Mouse (Mus musculus): ENCODE measurements around the gene Map2k7. TPM values are rescaled to one million over a fixed set of nuclear protein-coding genes. Genes with fewer than 3 reads are reported as not detected.

The Map2k7 gene
- polyA plus RNA-seq, 1 experiment from 2014 or later, result 30.6 TPM

DNA sequence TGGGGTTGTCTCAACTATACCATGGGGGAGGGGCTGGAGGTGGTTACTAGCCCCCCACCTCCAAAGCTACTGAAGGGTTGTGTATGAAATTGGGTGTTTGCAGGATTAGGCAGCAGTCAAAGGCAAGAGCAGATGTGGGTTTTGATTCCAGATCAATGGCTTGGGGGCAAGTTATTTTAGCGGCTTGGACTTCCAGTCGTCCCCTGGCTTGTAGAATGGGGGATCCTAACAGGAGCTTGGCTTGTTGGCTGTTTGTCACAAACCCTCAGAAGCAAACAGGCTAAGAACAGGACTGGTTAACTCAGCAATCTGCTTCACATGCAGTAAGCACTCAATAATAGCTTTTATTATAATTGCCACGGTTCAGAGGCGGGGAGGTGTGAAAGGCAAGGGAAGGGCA, 18.8 kb downstream of the Map2k7 start:
- H3K9me3 ChIP-seq (ENCODE audit: low read length), result no peaks in the 10 kb centered on the region
- H3K9ac ChIP-seq (replicated peaks; ENCODE audit: low read length), result peak overlapping the region; percentile 89; the same call in 1 of the 2 replicates
- 80% methylated on average over 4 of the region's 4 CpGs for WGBS
- H3K27me3 ChIP-seq (ENCODE audit: insufficient read depth, low read length), result no peaks in the 10 kb centered on the region
- ATAC-seq (ENCODE audit: low FRiP score, low TSS enrichment), result no peak
- H3K36me3 ChIP-seq (ENCODE audit: insufficient read depth, low read length), result peaks cover 53% of the 10 kb centered on the region
- H3K27ac ChIP-seq (ENCODE audit: low read length), result no peak overlapping the region
- peak overlapping the region; percentile 91 for H3K4me2 ChIP-seq (replicated peaks; ENCODE audit: low read depth, low read length)
- peaks cover 34% of the 10 kb centered on the region for H3K4me1 ChIP-seq (ENCODE audit: insufficient read depth, low read length)
- H3K4me3 ChIP-seq (ENCODE audit: low read length), result peak overlapping the region; percentile 86

DNA sequence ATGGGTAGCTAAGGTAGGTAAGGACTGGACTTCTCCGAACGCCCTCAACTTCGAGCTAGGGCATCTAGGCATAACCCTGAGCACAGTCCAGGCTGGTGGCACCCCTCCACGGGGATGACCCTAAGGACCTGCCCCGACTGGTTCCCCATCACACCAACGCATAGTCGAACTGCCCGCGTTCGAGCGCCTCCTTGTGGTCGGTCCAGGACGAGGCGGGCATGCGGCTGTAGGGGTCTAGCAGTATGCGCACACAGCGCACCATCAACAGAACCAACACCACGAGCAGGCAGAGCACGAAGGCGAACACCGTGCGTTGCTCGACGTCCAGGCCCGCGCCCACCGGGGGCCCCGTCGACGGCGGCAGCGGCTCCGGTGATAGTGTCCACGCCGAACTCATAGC, 19.7 kb downstream of the Map2k7 start:
- Histone ChIP-seq H3K9me3 (ENCODE audit: low read length) (no peaks in the 10 kb centered on the region), H3K9ac (replicated peaks; ENCODE audit: low read length) (peak overlapping the region; percentile 89), H3K27me3 (ENCODE audit: insufficient read depth, low read length) (no peaks in the 10 kb centered on the region), H3K4me3 (ENCODE audit: low read length) (peak overlapping the region; percentile 86), H3K27ac (ENCODE audit: low read length) (peak overlapping the region; percentile 70; the same call in 1 of the 2 replicates), H3K4me1 (ENCODE audit: insufficient read depth, low read length) (peaks cover 31% of the 10 kb centered on the region), H3K4me2 (replicated peaks; ENCODE audit: low read depth, low read length) (peak overlapping the region; percentile 91), H3K36me3 (ENCODE audit: insufficient read depth, low read length) (peaks cover 60% of the 10 kb centered on the region)
- ATAC-seq (ENCODE audit: low FRiP score, low TSS enrichment), result peak; percentile 50
- 3% methylated on average over 35 of the region's 35 CpGs for WGBS

DNA sequence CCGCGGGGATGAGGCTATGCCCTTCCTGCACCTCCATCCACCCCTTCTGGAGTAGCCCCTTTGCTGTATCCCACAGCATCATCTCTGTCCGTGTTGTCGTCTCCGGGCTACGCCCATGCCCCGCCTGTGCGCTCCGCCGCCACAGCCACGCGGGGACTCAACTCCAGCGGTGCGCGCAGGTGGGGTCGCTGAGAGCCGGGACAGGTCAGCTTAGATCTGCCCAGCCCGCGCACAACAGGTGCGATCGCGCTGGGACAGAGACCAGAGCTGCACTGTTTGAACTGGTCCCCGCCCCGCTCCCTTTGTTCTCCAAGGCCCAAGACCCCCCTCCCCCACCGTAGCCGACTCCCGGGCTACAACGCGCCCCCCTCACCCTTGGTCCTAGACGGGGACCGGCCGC, 20.1 kb downstream of the Map2k7 start:
- Histone ChIP-seq H3K9ac (replicated peaks; ENCODE audit: low read length) (peak overlapping the region; percentile 89), H3K27me3 (ENCODE audit: insufficient read depth, low read length) (no peaks in the 10 kb centered on the region), H3K36me3 (ENCODE audit: insufficient read depth, low read length) (peaks cover 60% of the 10 kb centered on the region), H3K4me1 (ENCODE audit: insufficient read depth, low read length) (peaks cover 28% of the 10 kb centered on the region), H3K4me3 (ENCODE audit: low read length) (peak overlapping the region; percentile 86), H3K4me2 (replicated peaks; ENCODE audit: low read depth, low read length) (peak overlapping the region; percentile 91), H3K9me3 (ENCODE audit: low read length) (no peaks in the 10 kb centered on the region), H3K27ac (ENCODE audit: low read length) (peak overlapping the region; percentile 70)
- WGBS, result under 1% methylated on average over 32 of the region's 32 CpGs
- peak; percentile 66 for ATAC-seq (ENCODE audit: low FRiP score, low TSS enrichment)

DNA sequence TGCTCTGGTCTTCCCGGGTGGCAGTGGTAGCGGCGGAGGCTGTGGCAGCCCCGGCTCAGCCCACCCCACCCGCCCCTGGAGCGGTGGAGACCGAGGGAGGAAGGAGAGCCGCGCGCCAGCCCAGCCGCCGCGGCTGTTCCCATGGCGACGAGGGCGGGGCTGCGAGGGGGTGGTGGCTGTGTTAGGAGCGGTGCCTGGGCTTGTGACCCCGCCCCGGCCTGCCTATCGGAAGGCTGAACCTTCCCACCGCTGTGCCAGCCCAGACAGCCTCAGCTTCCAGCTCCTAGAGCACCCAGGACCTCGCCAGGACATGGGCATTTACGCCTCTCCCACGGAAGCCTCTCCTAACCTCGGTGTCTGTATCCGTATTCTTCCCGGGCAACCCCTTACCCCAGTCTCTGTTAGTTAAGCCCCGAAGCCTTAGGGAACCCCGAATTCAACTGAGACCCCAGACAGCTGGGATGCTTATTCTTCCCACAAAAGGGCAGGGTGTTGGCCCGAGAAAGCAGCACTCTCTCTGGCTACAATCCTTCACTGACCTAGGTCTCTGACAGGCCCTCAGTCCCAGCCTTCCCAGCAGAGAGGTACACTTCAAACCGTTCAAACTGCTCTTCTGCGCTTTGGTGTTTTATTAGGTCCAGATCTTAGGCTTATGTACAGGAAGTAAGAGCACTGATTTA, 20.7 kb downstream of the Map2k7 start, which contains the start of gene Ctxn1:
Ctxn1 (minus strand) TSS at position 150 of the 680 bp plus-strand sequence.
- H3K36me3 ChIP-seq (ENCODE audit: insufficient read depth, low read length), result peaks cover 65% of the 10 kb centered on the region

DNA sequence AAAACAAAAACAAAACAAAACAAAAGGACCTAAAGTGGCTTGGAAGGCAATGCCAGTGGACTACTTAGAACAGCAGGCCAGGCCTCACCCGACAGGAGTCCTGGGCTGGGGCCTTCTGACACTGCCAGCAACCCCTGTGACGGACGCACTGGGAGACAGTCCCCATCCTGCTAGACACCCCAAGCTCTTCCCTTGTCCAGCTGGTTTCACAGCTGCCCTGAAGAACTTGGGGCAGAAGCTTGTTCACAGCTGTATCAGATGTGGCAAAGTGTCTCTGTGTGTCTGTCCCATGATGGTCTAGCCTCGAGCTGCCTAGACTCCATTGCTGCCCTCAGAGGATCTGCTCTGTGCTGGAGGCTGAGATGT, 21.2 kb downstream of the Map2k7 start:
- Histone ChIP-seq H3K27ac (ENCODE audit: low read length) (peak overlapping the region; percentile 61), H3K36me3 (ENCODE audit: insufficient read depth, low read length) (peaks cover 67% of the 10 kb centered on the region), H3K9ac (replicated peaks; ENCODE audit: low read length) (peak overlapping the region; percentile 49; the same call in 1 of the 2 replicates), H3K27me3 (ENCODE audit: insufficient read depth, low read length) (no peaks in the 10 kb centered on the region), H3K4me1 (ENCODE audit: insufficient read depth, low read length) (peaks cover 20% of the 10 kb centered on the region), H3K4me2 (replicated peaks; ENCODE audit: low read depth, low read length) (no peak overlapping the region), H3K9me3 (ENCODE audit: low read length) (no peaks in the 10 kb centered on the region), H3K4me3 (ENCODE audit: low read length) (no peak overlapping the region)
- no peak for ATAC-seq (ENCODE audit: low FRiP score, low TSS enrichment)
- WGBS, result 81% methylated on average over 4 of the region's 4 CpGs

More for the DNA sequence above, 20.7 kb downstream of the Map2k7 start, which contains the start of gene Ctxn1:
- H3K9ac ChIP-seq (replicated peaks; ENCODE audit: low read length), result peak within 1 kb of the TSS; percentile 89
- peak within 1 kb of the TSS; percentile 91 for H3K4me2 ChIP-seq (replicated peaks; ENCODE audit: low read depth, low read length)
- H3K27me3 ChIP-seq (ENCODE audit: insufficient read depth, low read length), result no peaks in the 10 kb centered on the region
- H3K4me3 ChIP-seq (ENCODE audit: low read length), result peak within 1 kb of the TSS; percentile 86
- H3K9me3 ChIP-seq (ENCODE audit: low read length), result no peaks in the 10 kb centered on the region
- peak; percentile 92 for ATAC-seq (ENCODE audit: low FRiP score, low TSS enrichment)
- WGBS, result 4% methylated on average over 31 of the region's 33 CpGs
- H3K4me1 ChIP-seq (ENCODE audit: insufficient read depth, low read length), result peaks cover 23% of the 10 kb centered on the region
- peak within 1 kb of the TSS; percentile 70 for H3K27ac ChIP-seq (ENCODE audit: low read length)

DNA sequence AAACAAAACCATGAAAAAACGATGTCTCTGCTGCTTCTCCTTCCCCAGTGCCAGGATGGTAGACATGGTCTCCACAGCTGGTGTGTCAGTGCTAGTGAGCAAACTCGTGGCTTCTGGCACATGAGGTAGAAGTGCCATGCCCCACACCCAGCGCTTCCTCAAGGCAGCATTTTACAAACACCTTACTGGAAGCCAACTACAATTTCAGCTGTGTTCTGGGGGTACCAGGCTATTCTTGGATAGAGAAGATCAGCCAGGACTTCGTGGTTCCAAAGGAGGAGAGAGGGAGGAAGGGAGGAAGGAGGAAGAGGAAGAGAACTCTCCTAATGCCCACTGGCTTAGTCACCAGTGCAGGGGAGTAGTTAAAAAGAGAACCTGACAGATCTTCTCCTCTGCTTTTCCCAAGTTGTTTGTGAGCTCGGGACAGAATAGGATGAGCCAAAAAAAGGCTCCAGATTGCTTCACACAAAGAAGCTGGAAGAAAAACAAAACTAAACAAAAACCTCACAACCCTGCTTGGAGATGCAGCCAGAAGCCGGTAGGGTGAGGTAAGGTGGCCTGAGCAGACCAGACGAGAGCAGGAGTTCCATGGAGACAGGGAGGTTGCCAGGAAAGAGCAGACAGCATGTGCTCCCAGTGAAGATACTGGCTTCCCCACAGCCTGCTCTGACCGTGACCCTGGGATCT, 24.7 kb downstream of the Map2k7 start:
- H3K4me3 ChIP-seq (ENCODE audit: low read length), result no peak overlapping the region
- no peaks in the 10 kb centered on the region for H3K9me3 ChIP-seq (ENCODE audit: low read length)
- H3K4me2 ChIP-seq (replicated peaks; ENCODE audit: low read depth, low read length), result no peak overlapping the region
- WGBS, result 85% methylated on average over 8 of the region's 8 CpGs
- no peak overlapping the region for H3K27ac ChIP-seq (ENCODE audit: low read length)
- H3K4me1 ChIP-seq (ENCODE audit: insufficient read depth, low read length), result peaks cover 7% of the 10 kb centered on the region; the same call in 1 of the 2 replicates
- no peaks in the 10 kb centered on the region for H3K27me3 ChIP-seq (ENCODE audit: insufficient read depth, low read length)
- H3K36me3 ChIP-seq (ENCODE audit: insufficient read depth, low read length), result peaks cover 77% of the 10 kb centered on the region
- ATAC-seq (ENCODE audit: low FRiP score, low TSS enrichment), result no peak
- no peak overlapping the region for H3K9ac ChIP-seq (replicated peaks; ENCODE audit: low read length)

DNA sequence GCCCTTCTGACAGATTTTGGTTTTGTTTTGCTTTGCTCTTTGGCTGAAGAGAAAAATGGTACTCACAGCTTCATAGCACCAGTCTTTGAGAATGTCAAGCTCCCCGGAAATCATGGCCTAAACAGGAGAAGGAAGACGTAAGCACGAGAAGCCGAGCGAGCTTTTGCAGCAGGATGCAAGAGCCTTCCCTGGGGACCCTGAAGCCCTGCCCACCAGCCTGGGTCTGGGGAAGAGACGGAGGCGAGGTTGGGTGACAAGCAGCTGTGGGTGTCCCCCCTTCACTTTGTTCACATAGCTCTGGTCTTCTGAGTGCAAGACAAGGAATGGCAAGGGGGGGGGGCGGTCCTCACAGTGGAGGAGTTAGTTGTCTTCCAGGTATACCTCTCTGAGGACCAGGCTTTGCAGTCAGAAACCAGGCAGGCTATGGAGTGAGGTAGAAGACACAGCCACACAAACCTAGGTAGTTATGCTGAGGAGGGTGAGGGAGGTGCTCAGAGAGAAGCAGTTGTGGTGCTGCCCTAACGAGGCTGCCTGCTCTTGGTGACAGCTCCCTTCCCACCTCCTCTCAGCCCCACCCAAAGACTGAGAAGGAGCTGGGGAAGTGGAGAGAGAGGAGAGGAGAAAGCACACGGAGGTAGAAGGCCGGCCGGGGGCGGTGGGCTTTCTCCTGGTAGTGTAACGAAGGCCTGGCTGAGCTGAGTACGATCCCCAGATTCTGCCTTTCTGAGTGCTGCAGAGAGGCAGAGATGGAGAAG, 26.8 kb downstream of the Map2k7 start:
- Histone ChIP-seq H3K4me1 (ENCODE audit: insufficient read depth, low read length) (no peaks in the 10 kb centered on the region), H3K9ac (replicated peaks; ENCODE audit: low read length) (no peak overlapping the region), H3K4me3 (ENCODE audit: low read length) (no peak overlapping the region), H3K36me3 (ENCODE audit: insufficient read depth, low read length) (peaks cover 85% of the 10 kb centered on the region), H3K9me3 (ENCODE audit: low read length) (no peaks in the 10 kb centered on the region), H3K4me2 (replicated peaks; ENCODE audit: low read depth, low read length) (no peak overlapping the region), H3K27me3 (ENCODE audit: insufficient read depth, low read length) (no peaks in the 10 kb centered on the region), H3K27ac (ENCODE audit: low read length) (no peak overlapping the region)
- 91% methylated on average over 15 of the region's 15 CpGs for WGBS
- no peak for ATAC-seq (ENCODE audit: low FRiP score, low TSS enrichment)

DNA sequence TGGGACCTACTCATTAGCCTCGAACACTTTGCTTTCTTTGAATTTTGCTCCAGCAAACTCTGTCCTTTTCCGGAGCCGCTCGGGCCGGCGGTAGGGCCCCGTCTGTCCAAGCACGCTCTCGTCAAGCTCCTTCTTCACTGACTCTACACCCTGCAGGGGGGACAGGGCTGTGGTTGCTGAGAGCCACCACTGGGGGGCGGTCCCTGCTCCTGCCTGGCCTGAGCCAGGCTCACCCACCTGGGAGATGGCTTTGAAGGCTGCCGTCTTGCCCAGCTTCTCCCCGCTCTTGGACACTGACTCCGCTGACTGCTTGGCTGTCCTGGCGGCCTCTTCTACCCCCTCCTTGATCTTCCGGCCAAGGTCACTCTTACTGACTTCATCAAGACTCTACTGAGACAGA, 29.1 kb downstream of the Map2k7 start:
- Histone ChIP-seq H3K27ac (ENCODE audit: low read length) (no peak overlapping the region), H3K9ac (replicated peaks; ENCODE audit: low read length) (no peak overlapping the region), H3K4me3 (ENCODE audit: low read length) (no peak overlapping the region), H3K4me1 (ENCODE audit: insufficient read depth, low read length) (no peaks in the 10 kb centered on the region), H3K36me3 (ENCODE audit: insufficient read depth, low read length) (peaks cover 72% of the 10 kb centered on the region), H3K27me3 (ENCODE audit: insufficient read depth, low read length) (no peaks in the 10 kb centered on the region), H3K9me3 (ENCODE audit: low read length) (no peaks in the 10 kb centered on the region), H3K4me2 (replicated peaks; ENCODE audit: low read depth, low read length) (no peak overlapping the region)
- peak; percentile 70 for ATAC-seq (ENCODE audit: low FRiP score, low TSS enrichment)
- 83% methylated on average over 15 of the region's 15 CpGs for WGBS

DNA sequence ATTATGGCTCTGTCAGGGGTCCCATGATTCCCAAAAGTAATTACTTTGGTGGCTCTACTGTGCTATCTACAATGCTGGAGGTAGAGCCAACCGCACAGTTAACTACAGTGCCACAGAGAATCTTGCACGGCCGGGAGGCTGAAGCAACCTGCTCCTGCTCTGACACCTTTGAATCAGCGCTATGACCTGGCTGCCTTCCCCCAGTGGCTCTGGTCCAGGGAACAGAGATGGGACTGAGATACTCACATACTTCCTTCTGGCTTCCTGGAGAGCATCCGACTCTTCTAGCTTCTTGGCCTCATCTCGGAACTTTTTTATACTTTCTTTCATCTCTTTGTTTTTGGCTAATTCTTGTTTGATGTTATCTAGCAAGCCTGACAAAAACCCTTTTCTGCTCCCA, 31.1 kb downstream of the Map2k7 start:
- WGBS, result 94% methylated on average over 6 of the region's 6 CpGs
- no peak for ATAC-seq (ENCODE audit: low FRiP score, low TSS enrichment)

More for the DNA sequence above, 31.1 kb downstream of the Map2k7 start:
- Histone ChIP-seq H3K4me2 (replicated peaks; ENCODE audit: low read depth, low read length) (no peak overlapping the region), H3K27ac (ENCODE audit: low read length) (no peak overlapping the region), H3K9me3 (ENCODE audit: low read length) (no peaks in the 10 kb centered on the region), H3K36me3 (ENCODE audit: insufficient read depth, low read length) (peaks cover 70% of the 10 kb centered on the region), H3K9ac (replicated peaks; ENCODE audit: low read length) (no peak overlapping the region), H3K4me3 (ENCODE audit: low read length) (no peak overlapping the region), H3K4me1 (ENCODE audit: insufficient read depth, low read length) (peaks cover 2% of the 10 kb centered on the region; the same call in 1 of the 2 replicates), H3K27me3 (ENCODE audit: insufficient read depth, low read length) (no peaks in the 10 kb centered on the region)
